Mouse (Mus musculus) lung, embryonic 14.5 days (tissue): Measurements from ENCODE around the gene Inppl1. TPM values are rescaled to one million over a fixed set of nuclear protein-coding genes. Genes with fewer than 3 reads are reported as not detected.

Experiments used
- ATAC-seq: fragments of 200-750 bp; cut with Nextera tagmentation; 2 replicates; pipeline ENCODE4 v1.8.0; 2017; ENCODE audit warnings: mild to moderate bottlenecking, moderate TSS enrichment, moderate library complexity; ENCODE audit not compliant: insufficient read depth
- DNase-seq: peaks from one replicate; pipeline ENCODE4 v3.0.0-alpha.2; 2015
- H3K27ac ChIP-seq: fragments of 300-500 bp; sonication (generic); 2 replicates; pipeline ENCODE4 v1.5.1; 2014; ENCODE audit warnings: low read depth, mild to moderate bottlenecking, moderate library complexity
- H3K27me3 ChIP-seq: fragments of 300-500 bp; sonication (generic); 2 replicates; pipeline ENCODE4 v1.6.1; 2014; ENCODE audit warnings: low read length, control low read depth; ENCODE audit not compliant: insufficient read depth
- H3K36me3 ChIP-seq: fragments of 300-500 bp; sonication (generic); 2 replicates; pipeline ENCODE4 v1.6.1; 2014; ENCODE audit warnings: control low read depth; ENCODE audit not compliant: insufficient read depth
- H3K4me1 ChIP-seq: fragments of 300-500 bp; sonication (generic); 2 replicates; pipeline ENCODE4 v1.6.1; 2014; ENCODE audit warnings: antibody characterized with exemption, control low read depth; ENCODE audit not compliant: insufficient read depth
- H3K4me2 ChIP-seq: fragments of 300-500 bp; sonication (generic); 2 replicates; pipeline ENCODE4 v1.6.1; 2014; ENCODE audit warnings: mild to moderate bottlenecking
- H3K4me3 ChIP-seq: fragments of 300-500 bp; sonication (generic); 2 replicates; pipeline ENCODE4 v1.5.1; 2014; ENCODE audit warnings: low read depth, low read length
- H3K9ac ChIP-seq: fragments of 300-500 bp; sonication (generic); 2 replicates; pipeline ENCODE4 v1.6.1; 2014
- H3K9me3 ChIP-seq: fragments of 300-500 bp; sonication (generic); 2 replicates; pipeline ENCODE4 v1.6.1; 2016; ENCODE audit warnings: low read depth, low read length, control low read depth
- CTCF ChIP-seq: IDR thresholded peaks from 2 replicates; pipeline ENCODE4 v1.5.1; 2016; ENCODE audit warnings: antibody characterized with exemption, low read depth
- WGBS: fragments of 180-500 bp; shearing (Covaris S2); extraction: QIAGEN DNeasy Blood & Tissue Kit; methylation state at CpG from one replicate; pipeline ENCODE4 v1.1.7; 2014; 5-methylcytosine and 5-hydroxymethylcytosine counted together
- polyA plus RNA-seq: library from polyadenylated mRNA; unstranded; fragments of >200 nt; fragmentation: Nextera tagmentation; extraction: Ambion mirVana; gene quantifications from 2 replicates; pipeline ENCODE4 v1.2.1, GENCODE M21; 2014

Inppl1 gene
- polyA plus RNA-seq, 1 experiment from 2014 or later = 37.4 TPM

DNA sequence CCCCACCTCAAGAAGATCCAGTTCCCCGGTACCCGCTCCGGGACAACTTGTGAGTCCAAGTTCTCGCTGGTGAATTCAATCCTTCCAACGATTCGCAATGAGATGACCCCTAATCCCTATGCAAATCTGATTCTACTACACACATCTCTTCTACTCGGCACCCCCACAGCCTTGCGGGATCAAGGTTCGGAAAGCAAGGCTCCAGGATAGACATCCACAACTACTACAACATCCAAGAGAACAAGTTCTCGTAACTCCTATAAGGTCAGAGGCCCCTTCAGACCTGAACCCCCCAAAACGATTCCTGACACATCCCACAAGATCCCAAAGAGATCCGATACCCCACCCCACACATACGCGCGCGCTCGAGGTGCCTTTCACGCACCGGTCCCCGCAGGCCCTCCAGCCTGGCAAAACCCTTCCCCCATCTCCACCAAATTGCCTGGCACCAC, 849 bp downstream of the Inppl1 start:
- under 1% methylated on average over 20 of the region's 20 CpGs for WGBS

DNA sequence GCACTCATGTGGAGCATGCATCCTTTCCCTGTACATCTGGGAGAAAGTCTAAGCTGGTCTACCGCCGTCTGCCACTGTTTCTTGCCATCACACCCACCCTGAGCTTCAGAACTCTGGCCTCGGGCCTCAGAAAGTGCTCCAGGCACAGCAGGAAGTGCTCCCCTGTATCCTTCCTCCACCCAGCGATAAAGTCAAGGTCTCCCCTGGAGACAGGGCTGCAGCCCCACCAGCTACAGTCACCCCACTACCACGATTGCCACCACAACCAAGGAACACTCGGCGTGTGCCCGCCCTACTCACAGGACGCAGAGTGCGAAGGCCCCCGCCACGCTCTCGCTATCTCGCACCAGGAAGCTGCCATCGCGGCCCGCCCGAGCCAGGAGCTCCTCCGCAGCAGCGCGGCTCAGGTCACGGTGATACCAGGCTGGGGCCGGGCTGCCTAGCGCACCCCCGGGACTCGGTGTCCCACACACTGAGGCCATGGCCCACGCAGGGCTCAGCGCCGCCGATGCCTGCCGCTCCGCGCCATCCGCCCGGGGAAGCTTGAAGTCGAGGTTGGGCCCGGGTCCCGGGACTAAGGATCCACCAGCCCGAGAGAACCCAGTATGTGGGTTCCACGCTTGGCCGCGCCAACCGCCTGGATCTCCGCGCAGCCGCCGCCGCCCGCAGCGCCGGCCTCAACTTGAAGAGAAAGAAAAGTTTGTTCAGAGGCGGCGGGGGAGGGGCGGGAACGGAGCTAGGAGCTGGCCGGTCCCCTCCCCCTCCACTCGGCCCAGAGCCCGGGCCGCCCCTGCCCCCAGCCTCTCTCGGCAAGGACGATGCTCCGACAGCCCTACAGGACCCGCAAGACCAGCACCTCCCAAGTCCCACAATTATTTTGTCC, 1.5 kb downstream of the Inppl1 start:
- peak; percentile 48 for ATAC-seq
- Histone ChIP-seq H3K4me2 (peak overlapping the region; percentile 76), H3K27ac (peak overlapping the region; percentile 97), H3K27me3 (no peaks in the 10 kb centered on the region), H3K9ac (peak overlapping the region; percentile 98), H3K36me3 (peaks cover 29% of the 10 kb centered on the region), H3K9me3 (no peaks in the 10 kb centered on the region), H3K4me3 (peak overlapping the region; percentile 88), H3K4me1 (peaks cover 10% of the 10 kb centered on the region; the same call in 1 of the 2 replicates)
- DNase-seq = peak; percentile 77
- TF ChIP-seq CTCF = no peak
- WGBS = under 1% methylated on average over 63 of the region's 63 CpGs

More for the DNA sequence above, 849 bp downstream of the Inppl1 start:
- Histone ChIP-seq H3K27ac (peak overlapping the region; percentile 97), H3K27me3 (no peaks in the 10 kb centered on the region), H3K9me3 (no peaks in the 10 kb centered on the region), H3K36me3 (peaks cover 22% of the 10 kb centered on the region), H3K4me2 (peak overlapping the region; percentile 76), H3K9ac (peak overlapping the region; percentile 98), H3K4me1 (peaks cover 10% of the 10 kb centered on the region; the same call in 1 of the 2 replicates), H3K4me3 (peak overlapping the region; percentile 88)
- no peak for TF ChIP-seq CTCF
- no peak; the same call in 1 of the 2 replicates for ATAC-seq
- DNase-seq = no peak

DNA sequence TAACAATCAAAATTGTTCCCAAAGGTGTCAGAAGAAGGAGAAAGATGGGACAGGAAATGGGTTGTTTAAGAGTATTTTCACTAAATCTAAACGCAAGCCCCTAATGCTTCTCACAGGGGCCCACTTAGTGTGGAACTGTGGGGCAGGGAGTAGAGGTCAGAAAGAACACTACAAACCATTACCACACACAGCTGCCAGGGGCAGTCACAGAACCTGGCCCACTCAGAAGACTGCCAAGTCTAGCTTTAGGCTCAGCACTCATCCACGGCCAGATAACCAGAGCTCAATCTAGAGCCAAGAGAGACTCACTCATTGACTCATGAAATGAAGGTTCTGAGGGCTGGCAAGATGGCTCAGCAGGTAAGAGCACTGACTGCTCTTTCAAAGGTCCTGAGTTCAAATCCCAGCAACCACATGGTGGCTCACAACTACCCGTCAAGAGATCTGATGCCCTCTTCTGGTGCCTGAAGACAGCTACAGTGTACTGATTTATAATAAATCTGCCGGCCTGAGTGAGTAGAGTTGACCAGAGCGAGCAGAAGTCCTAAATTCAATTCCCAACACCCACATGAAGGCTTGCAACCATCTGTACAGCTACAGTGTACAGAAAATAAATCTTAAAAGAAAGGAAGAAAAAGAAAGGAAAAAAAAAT, 2.4 kb downstream of the Inppl1 start:
- Histone ChIP-seq H3K36me3 (peaks cover 38% of the 10 kb centered on the region), H3K4me2 (peak overlapping the region; percentile 76), H3K9ac (peak overlapping the region; percentile 98), H3K9me3 (no peaks in the 10 kb centered on the region), H3K4me1 (peaks cover 10% of the 10 kb centered on the region; the same call in 1 of the 2 replicates), H3K27ac (peak overlapping the region; percentile 97), H3K27me3 (no peaks in the 10 kb centered on the region), H3K4me3 (peak overlapping the region; percentile 88)
- TF ChIP-seq CTCF = peak; percentile 14; the same call in 1 of the 2 replicates
- no peak for ATAC-seq
- DNase-seq = peak; percentile 29
- WGBS = 25% methylated on average over 5 of the region's 5 CpGs

DNA sequence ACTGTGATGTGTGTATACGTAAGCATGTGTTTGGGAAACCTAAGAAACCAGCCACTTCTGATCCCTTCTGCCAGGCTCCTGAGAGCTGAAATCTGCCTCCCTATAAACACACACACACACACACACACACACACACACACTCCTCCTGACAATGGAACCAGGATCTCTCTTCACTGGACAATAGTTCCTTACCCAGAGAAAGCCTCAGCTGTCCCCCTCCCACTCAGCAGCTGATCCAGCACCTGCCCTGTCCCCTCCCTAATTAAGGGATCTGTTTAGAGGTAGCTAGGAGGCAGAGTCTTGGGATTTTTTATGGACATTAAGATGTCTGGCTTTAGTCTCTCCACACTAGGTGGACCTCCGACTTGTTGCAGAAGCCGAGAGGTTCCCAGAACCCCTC, 3.1 kb downstream of the Inppl1 start:
- Histone ChIP-seq H3K4me1 (peaks cover 10% of the 10 kb centered on the region; the same call in 1 of the 2 replicates), H3K27me3 (no peaks in the 10 kb centered on the region), H3K4me3 (peak overlapping the region; percentile 88), H3K27ac (no peak overlapping the region), H3K4me2 (peak overlapping the region; percentile 76), H3K9ac (peak overlapping the region; percentile 28), H3K9me3 (no peaks in the 10 kb centered on the region), H3K36me3 (peaks cover 45% of the 10 kb centered on the region)
- ATAC-seq (no peak), DNase-seq (no peak)
- TF ChIP-seq CTCF = no peak
- WGBS = 39% methylated on average over 3 of the region's 3 CpGs

DNA sequence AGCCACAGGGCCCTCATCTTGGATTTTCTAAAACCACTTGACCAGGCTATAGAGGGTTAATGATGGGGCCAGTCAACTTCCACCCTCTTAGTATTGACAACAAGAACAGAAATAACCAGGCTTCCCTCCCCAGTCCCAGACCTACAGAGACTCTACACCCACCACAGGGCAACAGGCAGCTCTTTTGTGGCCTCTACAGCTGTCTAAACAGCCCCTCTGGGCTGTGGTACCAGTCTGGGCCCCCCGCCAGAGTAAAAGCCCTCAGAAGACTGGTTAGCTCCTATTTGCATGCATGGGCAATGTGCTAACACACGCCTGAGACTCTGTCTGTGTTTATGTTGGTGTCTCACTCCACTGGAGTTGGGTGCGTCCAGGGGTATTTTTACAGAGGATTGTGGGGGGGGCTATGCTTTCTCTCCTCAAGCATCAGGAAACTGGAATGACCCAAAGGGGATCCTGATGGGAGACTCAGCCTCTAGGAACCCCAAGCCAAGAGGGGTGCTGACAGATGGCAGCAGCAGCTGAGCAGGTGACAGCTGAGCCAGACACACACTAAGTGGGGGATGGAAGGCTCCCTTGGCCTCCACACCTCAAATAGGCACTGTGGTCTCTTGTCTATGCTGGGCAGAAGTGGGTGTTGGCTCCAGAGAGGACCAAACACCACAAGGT, 4.0 kb downstream of the Inppl1 start:
- H3K36me3 ChIP-seq = peaks cover 54% of the 10 kb centered on the region
- no peaks in the 10 kb centered on the region for H3K9me3 ChIP-seq
- H3K4me1 ChIP-seq = peaks cover 10% of the 10 kb centered on the region; the same call in 1 of the 2 replicates
- ATAC-seq (no peak), DNase-seq (no peak)
- no peak overlapping the region for H3K9ac ChIP-seq
- WGBS = 50% methylated on average over 3 of the region's 3 CpGs
- H3K27ac ChIP-seq = 0 out of 2 replicates have a peak overlapping the region, but pooled peaks have one; percentile 12
- peak overlapping the region; percentile 76; the same call in 1 of the 2 replicates for H3K4me2 ChIP-seq
- TF ChIP-seq CTCF = no peak
- H3K4me3 ChIP-seq = no peak overlapping the region
- H3K27me3 ChIP-seq = no peaks in the 10 kb centered on the region

DNA sequence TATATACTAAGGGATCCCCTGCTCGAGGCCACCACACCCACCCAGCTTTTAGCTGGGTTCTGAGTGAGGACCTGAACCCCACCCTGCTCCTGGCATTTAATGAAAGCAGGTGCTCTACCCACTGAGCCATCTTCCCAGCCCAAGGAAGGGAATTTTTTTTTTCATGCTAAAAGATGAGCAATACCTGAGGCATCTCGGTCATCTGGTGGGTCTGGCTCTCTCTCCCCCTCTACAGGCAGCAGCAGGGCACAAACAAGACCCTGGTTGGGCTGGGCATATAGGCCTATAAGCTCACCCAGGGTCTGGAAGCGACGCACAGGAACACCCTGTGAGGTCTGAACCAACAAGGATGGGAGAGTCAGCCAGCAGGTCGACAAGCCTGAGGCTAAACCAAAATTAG, 4.7 kb downstream of the Inppl1 start:
- no peak overlapping the region for H3K4me2 ChIP-seq
- no peaks in the 10 kb centered on the region for H3K27me3 ChIP-seq
- H3K4me3 ChIP-seq = no peak overlapping the region
- no peak for ATAC-seq
- peak; percentile 27 for TF ChIP-seq CTCF
- peaks cover 10% of the 10 kb centered on the region; the same call in 1 of the 2 replicates for H3K4me1 ChIP-seq
- DNase-seq = no peak
- no peak overlapping the region for H3K27ac ChIP-seq
- H3K9ac ChIP-seq = no peak overlapping the region
- H3K9me3 ChIP-seq = no peaks in the 10 kb centered on the region
- H3K36me3 ChIP-seq = peaks cover 61% of the 10 kb centered on the region
- 65% methylated on average over 5 of the region's 5 CpGs for WGBS
